Mouse (Mus musculus): ENCODE data around the gene Gm20388. TPM values are rescaled to one million over a fixed set of nuclear protein-coding genes. Genes with fewer than 3 reads are reported as not detected.

The Gm20388 gene
- polyA plus RNA-seq, 2 experiments = 8.5 TPM; not detected in 1

- WGBS (ENCODE audit: insufficient replicate concordance) = 70% methylated on average over 4 of the region's 4 CpGs
- no peak overlapping the region for H3K4me3 ChIP-seq (ENCODE audit: insufficient read depth in 1 of 2, low read depth in 2 of 2, low read length in 2 of 2)
- no peak for ATAC-seq (ENCODE audit: insufficient read depth)
Measured at GRCm38 (mm10) chr8:121357451-121357850, 1446.8 kb downstream of the Gm20388 start.

DNA sequence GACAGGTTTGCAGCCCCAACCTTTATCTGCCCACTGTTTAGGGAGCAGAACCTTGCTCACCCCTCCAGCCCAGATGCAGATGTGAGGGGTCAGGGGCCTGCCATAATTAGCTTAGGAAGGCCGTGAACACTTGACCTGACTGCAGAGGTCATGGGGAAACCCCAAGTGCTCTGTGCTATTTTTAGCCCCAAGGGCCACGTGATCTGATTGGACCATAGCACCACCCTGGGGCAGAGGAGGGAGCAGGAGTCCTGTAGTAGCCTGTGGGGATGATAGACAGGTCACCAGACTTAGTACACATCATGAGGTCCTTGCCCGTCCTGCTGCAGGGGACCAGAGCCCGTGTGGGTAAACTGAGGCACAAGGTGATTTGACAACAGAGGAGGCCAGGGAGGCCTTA is 1448.0 kb downstream of the Gm20388 start:
- no peak overlapping the region for H3K4me2 ChIP-seq (ENCODE audit: low read depth)
- no peak overlapping the region for H3K9ac ChIP-seq (replicated peaks)
- 29% methylated on average over 4 of the region's 4 CpGs for WGBS (ENCODE audit: insufficient replicate concordance)
- TF ChIP-seq EP300 (IDR thresholded peaks at IDR 0.05; ENCODE audit: low read depth) = no peak
- TF ChIP-seq CTCF (IDR thresholded peaks at IDR 0.05; ENCODE audit: low read depth) = no peak
- ATAC-seq (ENCODE audit: insufficient read depth) (peak; percentile 43; the same call in 1 of the 2 replicates), DNase-seq (ENCODE audit: low read depth in 3 of 3, low spot score in 3 of 3) (no peak)
- H3K4me3 ChIP-seq (ENCODE audit: insufficient read depth in 1 of 2, low read depth in 2 of 2, low read length in 2 of 2) = no peak overlapping the region
- no peaks in the 10 kb centered on the region for H3K4me1 ChIP-seq (replicated peaks; ENCODE audit: control insufficient read depth in 2 of 2, insufficient read depth in 2 of 2, low read length in 1 of 2)
- no peaks in the 10 kb centered on the region for H3K9me3 ChIP-seq (ENCODE audit: control insufficient read depth, low read length)
- no peaks in the 10 kb centered on the region for H3K27me3 ChIP-seq (ENCODE audit: control insufficient read depth, insufficient read depth, low read length)
- no peak overlapping the region for H3K27ac ChIP-seq
- H3K36me3 ChIP-seq (replicated peaks; ENCODE audit: control insufficient read depth, insufficient read depth, low read depth) = no peaks in the 10 kb centered on the region

More at GRCm38 (mm10) chr8:121357451-121357850, 1446.8 kb downstream of the Gm20388 start:
- Histone ChIP-seq H3K27me3 (ENCODE audit: control insufficient read depth, insufficient read depth, low read length) (no peaks in the 10 kb centered on the region), H3K36me3 (replicated peaks; ENCODE audit: control insufficient read depth, insufficient read depth, low read depth) (no peaks in the 10 kb centered on the region), H3K4me1 (replicated peaks; ENCODE audit: control insufficient read depth in 2 of 2, insufficient read depth in 2 of 2, low read length in 1 of 2) (no peaks in the 10 kb centered on the region), H3K27ac (no peak overlapping the region), H3K4me2 (ENCODE audit: low read depth) (no peak overlapping the region), H3K9ac (replicated peaks) (no peak overlapping the region), H3K9me3 (ENCODE audit: control insufficient read depth, low read length) (no peaks in the 10 kb centered on the region)
- no peak for TF ChIP-seq CTCF (IDR thresholded peaks at IDR 0.05; ENCODE audit: low read depth)
- TF ChIP-seq EP300 (IDR thresholded peaks at IDR 0.05; ENCODE audit: low read depth) = no peak
- DNase-seq (ENCODE audit: low read depth in 3 of 3, low spot score in 3 of 3) = no peak

- no peak for ATAC-seq (ENCODE audit: insufficient read depth)
- no peaks in the 10 kb centered on the region for H3K4me1 ChIP-seq (replicated peaks; ENCODE audit: control insufficient read depth in 2 of 2, insufficient read depth in 2 of 2, low read length in 1 of 2)
- no peak overlapping the region for H3K4me3 ChIP-seq (ENCODE audit: insufficient read depth in 1 of 2, low read depth in 2 of 2, low read length in 2 of 2)
- no peaks in the 10 kb centered on the region for H3K9me3 ChIP-seq (ENCODE audit: control insufficient read depth, low read length)
- H3K4me2 ChIP-seq (ENCODE audit: low read depth) = no peak overlapping the region
- no peak for DNase-seq (ENCODE audit: low read depth in 3 of 3, low spot score in 3 of 3)
- H3K27me3 ChIP-seq (ENCODE audit: control insufficient read depth, insufficient read depth, low read length) = no peaks in the 10 kb centered on the region
- no peaks in the 10 kb centered on the region for H3K36me3 ChIP-seq (replicated peaks; ENCODE audit: control insufficient read depth, insufficient read depth, low read depth)
- TF ChIP-seq CTCF (IDR thresholded peaks at IDR 0.05; ENCODE audit: low read depth) (no peak), EP300 (IDR thresholded peaks at IDR 0.05; ENCODE audit: low read depth) (no peak)
- H3K27ac ChIP-seq = no peak overlapping the region
- WGBS (ENCODE audit: insufficient replicate concordance) = 11% methylated on average over 20 of the region's 20 CpGs
- no peak overlapping the region for H3K9ac ChIP-seq (replicated peaks)
Measured at GRCm38 (mm10) chr8:121359131-121359981, 1448.7 kb downstream of the Gm20388 start.

GRCm38 (mm10) chr8:121360001-121360400 is 1449.4 kb downstream of the Gm20388 start:
- no peak for ATAC-seq (ENCODE audit: insufficient read depth)
- Histone ChIP-seq H3K4me2 (ENCODE audit: low read depth) (no peak overlapping the region), H3K4me1 (replicated peaks; ENCODE audit: control insufficient read depth in 2 of 2, insufficient read depth in 2 of 2, low read length in 1 of 2) (no peaks in the 10 kb centered on the region), H3K9ac (replicated peaks) (no peak overlapping the region), H3K27me3 (ENCODE audit: control insufficient read depth, insufficient read depth, low read length) (no peaks in the 10 kb centered on the region), H3K27ac (no peak overlapping the region), H3K4me3 (ENCODE audit: insufficient read depth in 1 of 2, low read depth in 2 of 2, low read length in 2 of 2) (no peak overlapping the region), H3K36me3 (replicated peaks; ENCODE audit: control insufficient read depth, insufficient read depth, low read depth) (no peaks in the 10 kb centered on the region), H3K9me3 (ENCODE audit: control insufficient read depth, low read length) (no peaks in the 10 kb centered on the region)
- TF ChIP-seq CTCF (IDR thresholded peaks at IDR 0.05; ENCODE audit: low read depth) (no peak), EP300 (IDR thresholded peaks at IDR 0.05; ENCODE audit: low read depth) (no peak)
- no peak for DNase-seq (ENCODE audit: low read depth in 3 of 3, low spot score in 3 of 3)
- 25% methylated on average over 6 of the region's 6 CpGs for WGBS (ENCODE audit: insufficient replicate concordance)

- WGBS (ENCODE audit: insufficient replicate concordance) = 60% methylated on average over 8 of the region's 8 CpGs
- Histone ChIP-seq H3K4me2 (ENCODE audit: low read depth) (no peak overlapping the region), H3K36me3 (replicated peaks; ENCODE audit: control insufficient read depth, insufficient read depth, low read depth) (no peaks in the 10 kb centered on the region), H3K4me3 (ENCODE audit: insufficient read depth in 1 of 2, low read depth in 2 of 2, low read length in 2 of 2) (no peak overlapping the region), H3K4me1 (replicated peaks; ENCODE audit: control insufficient read depth in 2 of 2, insufficient read depth in 2 of 2, low read length in 1 of 2) (no peaks in the 10 kb centered on the region), H3K9me3 (ENCODE audit: control insufficient read depth, low read length) (no peaks in the 10 kb centered on the region), H3K27me3 (ENCODE audit: control insufficient read depth, insufficient read depth, low read length) (no peaks in the 10 kb centered on the region), H3K9ac (replicated peaks) (no peak overlapping the region), H3K27ac (no peak overlapping the region)
- no peak for DNase-seq (ENCODE audit: low read depth in 3 of 3, low spot score in 3 of 3)
- no peak for TF ChIP-seq CTCF (IDR thresholded peaks at IDR 0.05; ENCODE audit: low read depth)
- TF ChIP-seq EP300 (IDR thresholded peaks at IDR 0.05; ENCODE audit: low read depth) = no peak
- ATAC-seq (ENCODE audit: insufficient read depth) = no peak
Measured at GRCm38 (mm10) chr8:121361166-121361565, 1450.5 kb downstream of the Gm20388 start.

Data from liver, embryonic 14.5 days (tissue).